Mouse (Mus musculus) R1 (cell line): ENCODE results near the gene Dohh.
A peak's percentile ranks its signal among the peaks of the same experiment; 100 is the strongest.

Experiments
- DNase-seq: peaks from one replicate; pipeline ENCODE4 v3.0.0-alpha.2; 2018; ENCODE audit warnings: low read depth, low spot score

Dohh gene

DNA sequence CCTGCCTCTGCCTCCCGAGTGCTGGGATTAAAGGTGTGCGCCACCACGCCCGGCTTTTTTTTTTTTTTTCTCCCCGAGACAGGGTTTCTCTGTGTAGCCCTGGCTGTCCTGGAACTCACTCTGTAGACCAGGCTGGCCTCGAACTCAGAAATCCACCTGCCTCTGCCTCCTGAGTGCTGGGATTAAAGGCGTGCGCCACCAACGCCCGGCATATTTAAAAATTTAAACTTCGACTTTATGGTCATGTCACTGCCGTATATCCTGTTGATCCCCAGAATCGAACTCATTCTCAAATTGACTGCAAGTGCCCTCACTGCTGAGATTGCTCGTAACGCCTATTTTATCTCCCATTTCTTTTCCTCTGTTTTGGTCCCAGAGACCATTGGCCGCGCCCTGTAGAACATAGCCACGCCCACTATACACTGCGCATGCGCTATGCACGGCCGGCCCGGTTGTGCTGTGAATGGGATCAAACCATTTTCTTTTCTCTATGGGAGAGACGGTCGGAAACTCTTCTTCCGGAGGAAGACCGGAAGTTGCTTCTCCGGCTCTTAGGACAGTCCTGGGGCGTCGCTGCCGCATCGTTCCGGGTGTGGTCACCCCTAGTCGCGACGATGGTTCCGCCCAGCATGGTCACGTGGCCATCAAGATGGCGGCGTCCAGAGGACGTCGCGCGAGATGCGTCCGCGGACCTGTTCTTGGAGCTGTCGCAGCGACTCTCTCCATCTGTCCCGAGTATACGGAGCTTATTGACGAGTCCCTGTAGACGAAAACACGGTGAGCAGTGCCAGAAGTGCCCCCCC lies at the start of gene Dohh, which contains the start of gene Gm48551:
TSS of gene Dohh (plus strand) at position 627 of the 803 bp plus-strand sequence.
TSS of gene Gm48551 (plus strand) at position 665 of the 803 bp plus-strand sequence.
- peak; percentile 100 for DNase-seq

DNA sequence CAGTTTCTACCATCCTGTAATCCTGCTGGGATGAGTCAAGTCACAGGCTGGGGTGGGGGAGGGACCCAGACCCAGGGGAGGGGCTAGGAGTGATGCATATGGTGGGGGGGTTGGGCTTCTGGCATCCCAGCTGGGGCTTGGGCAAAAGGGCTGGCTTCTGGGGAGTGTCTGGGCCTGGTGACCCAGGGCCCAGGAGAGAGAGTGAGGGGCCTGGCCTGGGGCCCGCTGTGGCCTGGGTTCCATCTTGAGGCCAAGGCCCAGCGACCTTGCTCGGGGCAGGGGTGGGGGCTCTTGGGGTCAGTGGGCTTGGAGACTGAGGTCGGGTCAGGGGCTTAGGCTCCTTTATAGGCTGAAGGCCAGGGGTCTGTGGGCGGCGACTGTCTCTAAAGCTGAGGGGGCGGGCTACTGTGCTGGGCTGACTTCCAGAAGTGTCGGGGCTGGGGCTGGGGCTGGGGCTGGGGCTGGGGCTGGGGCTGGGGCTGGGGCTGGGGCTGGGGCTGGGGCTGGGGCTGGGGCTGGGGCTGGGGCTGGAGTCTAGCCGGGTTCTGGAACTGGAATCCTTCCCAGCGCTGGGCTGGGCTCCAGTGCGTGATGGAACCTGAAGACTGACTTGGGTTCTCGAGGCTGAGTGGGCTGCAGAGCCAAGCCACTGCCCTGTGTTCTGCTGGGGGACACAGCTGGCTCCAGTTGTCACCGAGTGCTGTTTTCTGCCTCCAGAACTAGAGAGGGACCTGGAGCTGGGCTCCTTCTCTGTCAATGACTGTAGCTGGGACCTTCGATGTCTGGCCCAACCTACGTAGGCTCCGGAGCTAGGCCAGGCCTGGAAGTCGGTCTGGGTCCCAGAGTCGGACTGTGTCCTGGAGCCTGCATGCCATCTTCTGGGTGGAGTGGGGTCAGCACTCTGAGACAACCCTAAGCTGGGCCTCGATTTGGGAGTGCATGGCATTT lies 48.6 kb upstream of the Dohh start:
- peak; percentile 66 for DNase-seq

DNA sequence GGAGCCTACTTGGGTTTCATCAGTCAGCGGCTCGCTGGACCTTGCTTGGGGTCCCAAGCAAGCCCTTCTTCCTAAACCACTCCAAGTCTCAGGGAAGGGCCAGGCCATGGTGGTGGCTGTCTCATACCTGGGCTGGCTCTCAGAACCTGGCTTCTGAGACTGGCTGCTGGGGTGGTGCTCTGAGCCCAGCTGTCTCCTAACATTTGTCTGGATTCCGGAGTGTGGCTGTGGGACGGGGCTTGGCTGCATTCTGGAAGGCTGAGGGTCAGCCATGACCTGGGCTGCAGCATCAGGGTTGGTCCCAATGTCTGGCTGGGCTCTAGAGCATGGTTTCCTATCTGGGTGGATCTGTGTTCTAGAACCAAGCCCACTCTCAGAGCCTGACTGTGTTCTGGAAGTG lies 47.7 kb upstream of the Dohh start:
- DNase-seq = no peak

DNA sequence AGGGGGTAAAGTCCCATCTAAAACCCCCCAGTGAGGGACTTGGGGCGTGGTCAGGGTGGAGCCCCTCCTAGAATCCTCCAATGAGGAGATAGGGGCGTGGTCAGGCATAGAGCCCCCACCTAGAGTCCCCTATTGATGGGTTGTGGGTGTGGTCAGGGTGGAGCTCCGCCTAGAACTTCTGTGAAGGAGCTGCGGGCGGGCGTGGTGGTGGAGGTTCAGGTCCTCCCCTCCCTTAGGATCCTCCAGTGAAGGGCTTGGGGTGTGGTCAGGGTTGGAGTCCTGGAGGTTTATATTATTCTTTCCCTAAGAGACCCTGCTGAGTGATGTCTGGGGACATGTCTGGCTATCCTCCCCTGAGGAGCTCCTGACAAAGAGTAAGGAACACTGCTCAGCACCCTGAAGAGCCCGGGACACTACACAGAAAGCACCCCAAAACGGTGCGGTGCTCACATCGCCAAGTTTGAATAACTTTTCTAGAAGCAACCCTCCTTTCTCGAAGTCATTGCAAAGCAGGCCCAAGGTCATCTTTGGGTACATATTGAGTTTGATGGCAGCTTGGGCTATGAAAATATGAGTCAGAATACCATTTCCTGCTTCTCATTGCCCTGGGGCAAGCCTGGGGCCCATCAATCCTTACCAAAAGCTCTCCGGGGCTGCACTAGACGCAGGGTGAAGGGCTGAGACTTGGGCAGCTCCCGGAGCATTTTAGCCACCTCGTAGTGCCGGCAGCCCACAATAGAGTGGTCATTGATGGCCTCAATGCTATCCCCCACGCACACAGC lies 43.5 kb upstream of the Dohh start:
- DNase-seq = peak; percentile 96

DNA sequence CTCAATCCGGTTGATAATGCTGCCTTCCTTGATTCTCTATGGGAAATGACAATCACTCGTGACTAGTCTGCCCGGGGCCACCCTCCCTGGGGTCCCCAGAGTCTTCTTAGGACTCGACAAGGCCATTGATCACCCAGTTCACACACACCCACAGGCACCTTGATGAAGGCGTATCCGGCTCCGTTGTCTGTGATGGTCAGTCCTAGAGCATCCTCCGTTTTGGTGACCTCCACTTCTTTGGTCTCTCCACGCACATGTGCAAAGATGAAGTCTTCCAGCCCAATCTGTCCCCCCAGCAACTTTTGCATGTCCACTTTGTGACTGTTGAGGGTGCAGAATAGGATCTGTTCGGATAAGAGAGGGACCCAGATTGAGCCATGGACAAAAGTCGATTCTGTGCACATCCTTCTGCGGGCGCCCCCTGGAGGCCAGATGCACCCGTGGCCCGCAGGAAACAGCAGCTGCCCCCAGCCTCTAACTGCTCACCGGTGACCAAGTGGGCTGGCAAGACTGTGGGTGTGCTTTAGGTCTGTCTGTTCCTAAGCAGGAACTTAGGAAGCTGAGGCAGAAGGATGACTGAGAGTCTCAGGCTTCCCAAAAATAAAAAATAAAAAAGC lies 42.8 kb upstream of the Dohh start:
- DNase-seq = peak; percentile 70

DNA sequence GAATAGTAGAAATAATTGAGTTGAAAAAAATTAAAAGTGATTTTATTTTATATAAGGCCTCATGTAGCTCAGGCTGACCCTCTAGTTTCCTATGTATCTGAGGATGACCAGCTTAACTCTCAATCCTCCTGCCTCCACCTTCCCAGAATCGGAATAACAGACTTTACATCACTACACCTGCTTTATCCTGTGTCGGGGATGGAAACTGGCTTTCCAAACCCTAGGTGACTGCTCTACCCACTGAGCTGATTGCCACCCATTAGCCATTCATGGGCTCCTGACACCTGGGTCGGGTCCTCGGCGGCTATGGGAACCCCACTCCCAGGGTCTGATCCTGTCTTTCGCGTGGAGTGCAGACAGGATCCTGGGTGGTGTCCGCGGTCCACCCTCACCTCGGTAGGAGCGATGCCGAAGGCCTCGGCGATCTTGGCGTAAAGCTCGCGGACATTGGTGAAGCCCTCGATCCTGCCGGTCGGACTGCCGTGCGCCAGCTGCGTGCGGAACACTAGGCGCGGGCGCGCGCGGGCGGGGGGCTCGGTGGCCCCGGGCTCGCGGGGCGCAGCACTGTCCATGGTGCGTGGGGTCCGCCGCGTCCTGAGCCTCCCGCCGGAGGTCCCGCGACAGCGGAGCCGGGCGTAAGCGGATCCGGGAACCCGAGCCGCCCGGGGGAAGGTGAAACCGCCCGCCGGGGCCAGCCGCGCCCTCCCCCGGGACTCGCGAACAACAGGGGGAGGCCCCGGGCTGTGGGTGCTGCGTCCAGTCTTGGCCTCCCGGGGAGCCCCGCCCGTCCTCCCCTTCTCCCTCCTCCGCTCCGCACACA lies 41.3 kb upstream of the Dohh start, which contains the start of gene Gipc3:
TSS of gene Gipc3 (minus strand) at position 581 of the 820 bp plus-strand sequence.
- DNase-seq = no peak

DNA sequence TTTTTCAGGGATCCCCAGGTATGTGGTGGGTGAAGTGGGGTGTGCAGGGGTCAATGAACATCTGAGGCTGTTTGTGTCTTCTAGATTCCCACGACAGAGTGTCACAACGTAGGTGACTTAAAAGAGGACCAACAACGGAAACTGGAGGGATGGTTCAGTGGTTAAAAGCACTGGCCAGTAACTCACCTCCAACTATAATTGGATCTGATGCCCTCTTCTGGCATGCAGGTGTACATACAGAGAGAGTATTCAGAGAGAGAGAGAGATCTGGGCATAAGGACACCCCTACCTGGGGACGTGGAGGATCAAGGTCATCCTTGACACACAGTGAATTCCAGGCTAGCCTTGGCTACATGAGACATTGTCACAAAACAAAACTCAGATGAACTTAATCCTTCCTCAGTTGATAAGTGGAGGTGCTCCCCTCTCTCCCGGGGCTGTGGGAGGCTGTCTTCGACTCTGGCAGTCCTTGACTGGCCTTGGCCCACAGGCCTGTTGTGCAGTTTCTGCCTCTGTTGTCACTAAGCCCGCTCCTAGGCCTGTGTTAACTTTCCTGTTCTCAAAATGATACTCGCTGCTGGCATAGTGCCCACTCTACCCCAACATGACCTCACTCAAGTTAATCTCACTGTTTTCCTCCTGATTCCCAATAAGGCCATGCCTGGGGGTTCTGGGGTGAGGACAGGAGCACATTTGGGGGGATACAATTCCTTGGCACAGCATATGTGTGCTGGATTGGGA lies 39.6 kb upstream of the Dohh start:
- no peak for DNase-seq

DNA sequence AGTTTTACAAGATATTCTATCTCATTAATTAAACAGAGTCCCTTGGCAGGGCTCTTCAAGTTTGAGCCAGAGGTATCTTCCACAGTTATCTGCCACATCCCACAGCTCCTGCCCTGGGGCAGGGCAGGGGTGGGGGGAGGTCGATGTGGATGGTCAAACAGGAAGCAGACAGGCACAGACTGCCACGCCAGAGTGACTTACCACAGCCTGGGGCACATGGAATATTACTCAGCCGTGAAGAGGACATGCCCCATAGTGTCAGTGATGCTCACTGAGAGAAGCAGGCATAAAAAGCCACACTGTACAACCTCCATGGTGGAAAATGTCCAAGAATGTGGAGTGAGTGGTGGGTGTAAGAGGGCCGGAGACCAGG lies 39.1 kb upstream of the Dohh start:
- DNase-seq = no peak

DNA sequence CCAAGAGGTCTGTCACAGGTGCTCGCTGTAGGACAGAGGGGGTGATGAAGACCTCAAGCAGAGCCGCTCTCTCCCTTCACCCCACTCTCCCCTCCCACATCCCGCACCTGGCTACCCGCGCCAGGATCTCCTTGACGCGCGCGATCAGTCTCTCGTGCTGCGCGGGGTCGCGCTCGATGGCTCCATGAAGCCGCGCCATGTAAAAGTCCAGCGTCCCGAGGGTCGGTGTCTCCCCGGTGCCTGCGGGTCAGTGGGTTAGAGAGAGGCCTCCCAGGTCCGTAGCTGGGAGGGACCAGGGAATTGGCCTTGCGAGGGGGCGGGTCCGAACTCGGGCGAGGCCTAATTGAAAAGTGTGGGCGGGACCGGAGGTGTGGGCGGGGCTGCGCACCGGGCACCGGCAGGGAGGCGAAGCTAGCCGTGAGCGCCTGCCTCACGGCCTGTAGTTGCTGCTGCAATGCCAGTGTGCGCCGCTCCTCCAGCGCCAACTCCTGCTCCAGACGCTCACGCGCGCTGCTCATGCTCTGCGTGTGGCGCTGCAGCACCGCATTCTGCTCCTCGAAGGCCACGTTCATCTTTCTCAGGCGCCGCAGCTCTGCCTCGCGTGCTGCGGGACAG lies 37.7 kb upstream of the Dohh start:
- peak; percentile 89 for DNase-seq

DNA sequence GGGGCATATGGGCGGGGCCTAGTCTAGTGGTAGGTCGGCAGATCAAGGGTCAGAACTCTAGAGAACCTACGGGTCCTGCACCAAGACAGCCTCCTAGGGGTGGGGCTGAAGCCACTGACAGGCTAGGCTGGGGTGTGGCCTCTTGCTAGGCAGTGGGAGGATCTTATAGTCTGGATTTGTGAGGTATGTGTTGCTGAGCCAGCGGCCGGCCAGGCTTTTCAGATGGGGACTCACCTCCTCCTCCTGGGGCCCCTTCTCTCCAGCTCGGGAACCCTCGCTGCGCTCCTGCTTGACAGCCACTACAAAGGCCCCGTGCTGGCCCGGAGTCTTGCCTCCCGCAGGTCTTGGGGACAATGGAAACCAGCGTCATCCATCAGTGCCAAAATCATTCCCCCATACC lies 35.1 kb upstream of the Dohh start:
- peak; percentile 97 for DNase-seq

DNA sequence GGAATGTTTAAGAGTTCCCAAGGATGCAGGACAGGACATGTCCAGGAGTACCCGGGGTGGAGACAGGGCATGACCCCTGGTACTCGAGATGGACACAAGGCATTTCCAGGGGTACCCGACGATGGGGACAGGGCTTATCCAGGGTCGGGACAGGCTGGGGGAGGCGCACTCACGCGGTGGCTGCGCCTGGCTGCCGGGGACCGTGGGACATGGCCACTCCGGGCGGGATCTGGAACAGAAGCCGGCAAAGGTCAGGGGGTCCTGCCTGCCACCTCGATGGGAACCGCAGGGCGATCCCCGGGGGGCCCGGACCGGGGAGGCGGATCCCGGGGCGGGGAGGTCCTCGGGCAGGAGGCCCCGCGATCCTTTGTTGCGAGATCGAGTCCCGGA lies 34.3 kb upstream of the Dohh start:
- DNase-seq = no peak

DNA sequence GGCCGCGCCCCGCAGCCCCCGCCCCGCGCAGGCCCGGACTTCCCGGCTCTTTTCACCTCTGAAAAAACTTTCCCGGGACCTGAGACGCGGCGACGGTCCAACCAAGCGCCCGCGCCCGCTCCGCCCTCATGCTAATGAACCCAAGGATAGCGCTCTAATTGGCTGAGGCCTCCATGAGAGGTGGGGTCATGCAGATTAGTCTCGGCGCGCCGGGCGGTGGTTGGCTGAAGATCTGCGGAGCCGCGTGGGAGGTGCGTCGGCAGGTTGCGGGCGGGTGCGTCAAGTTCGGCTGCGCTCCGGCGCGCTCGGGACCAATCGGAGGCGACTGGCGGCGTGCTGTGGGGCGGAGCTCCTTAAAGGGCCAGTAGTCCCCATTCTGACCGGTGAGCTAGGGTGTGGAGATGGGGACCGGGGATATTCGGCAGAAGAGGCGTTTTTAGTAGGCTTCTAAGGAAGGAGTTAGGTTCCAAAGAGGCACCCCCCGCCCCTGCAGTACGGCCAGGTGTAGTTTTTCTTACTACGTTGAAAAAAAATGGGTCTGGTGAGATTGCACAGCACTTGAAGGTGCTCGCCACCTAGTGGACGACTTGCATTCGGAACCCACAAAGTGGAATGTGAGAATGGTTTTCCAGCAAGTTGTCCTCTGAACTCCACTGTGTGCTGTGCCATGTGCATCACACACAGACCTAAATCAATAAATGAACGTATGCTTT lies 33.7 kb upstream of the Dohh start, which contains the start of gene Hmg20b:
TSS of gene Hmg20b (minus strand) at position 130 of the 713 bp plus-strand sequence.
- DNase-seq = peak; percentile 99

DNA sequence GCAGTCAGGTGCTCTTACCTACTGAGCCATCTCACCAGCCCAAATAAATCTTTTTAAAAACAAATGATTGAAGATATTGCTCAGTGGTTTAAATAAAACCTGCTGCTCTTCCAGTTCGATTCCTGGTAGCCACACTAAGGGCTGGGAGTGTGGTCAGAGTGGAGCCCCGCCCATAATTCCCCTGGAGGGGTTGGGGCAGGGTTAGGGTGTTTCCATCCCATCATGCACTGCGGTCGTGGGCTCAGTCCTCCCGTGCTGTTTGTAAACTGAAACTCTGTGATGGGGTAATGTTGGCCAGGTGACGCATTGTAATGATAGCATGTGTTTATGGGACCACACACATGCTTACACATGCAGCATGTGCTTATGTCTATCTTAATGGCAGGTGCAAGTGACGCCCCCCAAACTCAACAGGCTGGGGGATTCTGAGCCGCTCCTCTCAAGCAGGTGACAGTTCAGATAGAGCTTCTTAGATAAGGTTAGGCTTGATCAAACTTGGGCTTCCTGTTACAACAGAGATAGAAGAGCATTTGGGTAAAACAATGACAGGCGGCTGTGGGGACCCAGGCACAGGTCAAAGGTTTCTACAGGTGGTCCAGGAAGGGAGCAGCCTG lies 32.4 kb upstream of the Dohh start:
- peak; percentile 91 for DNase-seq

DNA sequence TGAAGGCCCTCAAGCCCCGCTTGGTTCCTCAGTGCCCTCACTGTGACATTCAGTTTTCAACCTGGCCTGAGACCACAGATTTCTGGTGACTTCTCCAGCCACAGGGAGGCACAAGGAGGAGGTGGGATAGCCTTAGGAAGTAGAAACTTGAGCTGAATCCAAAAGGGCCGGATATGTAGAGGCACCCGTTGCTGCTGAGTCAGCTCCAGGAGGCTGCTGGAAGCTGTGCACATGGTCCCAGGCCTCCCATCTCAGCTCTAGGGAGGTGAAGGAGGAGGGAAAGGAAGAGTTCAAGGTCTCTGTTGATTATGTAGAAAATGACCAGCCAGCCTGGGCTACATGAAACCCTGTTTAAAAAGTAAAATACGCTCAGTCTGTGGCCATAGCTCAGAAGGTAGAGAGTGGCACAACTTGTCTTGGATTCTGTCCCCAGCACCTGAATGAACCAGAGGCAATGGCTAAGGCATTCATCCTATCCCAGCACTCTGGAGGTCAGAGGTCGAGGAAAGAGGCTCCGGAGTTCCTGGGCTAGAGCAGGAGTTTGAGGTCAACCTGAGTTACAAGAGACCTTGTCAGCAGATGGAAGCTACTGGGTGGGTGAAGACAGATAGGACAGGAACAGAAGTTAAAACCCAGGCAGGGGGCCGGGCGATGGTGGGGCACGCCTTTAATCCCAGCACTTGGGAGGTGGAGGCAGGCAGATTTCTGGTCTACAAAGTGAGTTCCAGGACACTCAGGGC lies 29.3 kb upstream of the Dohh start:
- peak; percentile 85 for DNase-seq

DNA sequence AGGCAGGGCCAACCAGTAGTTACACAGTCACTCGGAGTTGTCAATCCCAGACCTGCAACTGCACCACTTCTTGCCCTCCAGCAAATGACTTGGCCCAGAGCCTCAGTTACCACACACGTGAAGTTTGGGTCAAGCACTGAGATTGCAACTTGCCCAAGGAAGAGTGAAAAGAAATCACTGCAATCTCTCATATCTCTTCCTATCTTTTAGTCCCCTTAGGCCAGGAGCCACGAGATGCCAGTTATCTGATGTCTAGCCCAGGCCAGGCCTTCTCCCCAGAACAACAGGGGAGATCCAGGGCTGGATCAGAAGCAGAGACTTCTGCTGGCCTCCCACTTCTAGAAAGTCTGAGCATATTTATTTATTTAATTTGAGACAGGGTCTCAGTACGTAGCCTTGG lies 28.7 kb upstream of the Dohh start:
- no peak for DNase-seq

DNA sequence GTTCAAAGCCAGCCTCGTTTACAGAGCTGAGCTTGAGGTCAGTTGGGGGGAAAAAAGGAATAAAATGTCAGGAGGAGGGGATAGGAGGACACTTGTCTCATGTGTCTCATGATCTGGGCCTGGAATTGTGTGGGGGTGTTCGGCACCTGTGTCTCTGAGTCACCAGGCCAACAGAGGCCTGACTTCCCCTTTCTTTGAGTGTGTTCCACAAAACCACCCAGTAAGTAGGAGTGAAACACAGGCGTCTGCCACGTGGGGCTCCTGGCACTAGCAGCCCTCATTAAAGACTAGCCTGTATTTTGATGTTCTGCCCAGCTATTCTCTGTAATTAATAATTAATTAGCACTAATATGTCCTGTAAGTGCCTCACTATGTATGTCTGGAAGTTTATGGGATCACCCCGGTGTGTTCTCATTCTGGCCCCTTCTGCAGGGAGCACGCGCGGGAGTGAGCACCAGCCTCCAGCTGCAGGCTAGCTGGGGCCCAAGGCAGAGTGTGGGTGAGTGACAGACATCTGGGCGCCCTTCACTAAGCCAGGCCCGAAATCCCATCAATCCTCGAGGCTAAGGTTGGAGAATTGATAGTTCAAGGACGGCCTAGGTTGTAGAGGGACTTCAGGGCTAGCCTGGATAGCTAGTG lies 27.8 kb upstream of the Dohh start:
- DNase-seq = no peak
